In the genomic region with DNA sequence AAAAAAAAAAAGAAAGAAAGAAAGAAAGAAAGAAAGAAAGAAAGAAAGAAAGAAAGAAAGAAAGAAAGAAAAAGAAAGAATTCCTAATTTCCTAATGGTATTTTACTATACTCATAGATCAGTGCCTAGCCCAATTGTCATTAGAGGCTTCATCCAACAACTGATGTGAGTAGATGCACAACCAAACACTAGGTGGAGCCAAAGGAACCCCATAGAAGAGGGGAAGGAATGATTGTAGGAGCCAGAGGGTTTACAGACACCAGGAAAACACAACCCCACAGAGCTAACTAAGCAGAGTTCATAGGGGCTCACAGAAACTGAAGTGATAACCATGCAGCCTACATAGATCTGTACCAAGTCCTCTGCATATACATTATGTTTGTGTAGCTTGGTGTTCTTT, we compare ENCODE assay signal across 9 mouse cellular contexts. TPM values are rescaled to one million over a fixed set of nuclear protein-coding genes. Genes with fewer than 3 reads are reported as not detected.
DNase-seq lines count a peak whose midpoint lies in the region; ATAC-seq lines count a peak whose summit lies in the region.
"Had no signal": no experiment of that assay in that cellular context is flagged by ENCODE, and none has a peak within 500 bp of the region (broad histone marks: within the 10 kb centered on the region; RNA-seq: fewer than 3 reads in every experiment).

No protein-coding gene starts in this region.

- 0 out of 2 replicates have a peak, but pooled peaks have one; percentile 54 for ATAC-seq in common myeloid progenitor, adult 5-6 weeks (replicated peaks; ENCODE audit: low read depth, poor library complexity, severe bottlenecking)
- ATAC-seq: hindbrain, embryonic 16.5 days had no signal

- DNase-seq in adrenal gland, postnatal 10 days, result peak; percentile 25
- DNase-seq in adrenal gland, adult 8-10 months, result no peak
- peak; percentile 15 for DNase-seq in kidney, postnatal 10 days
- DNase-seq in kidney, adult 18-20 months, result no peak
- DNase-seq in A20 (ENCODE audit: low read depth, low spot score), result peak; percentile 53
- DNase-seq in testis, postnatal 14 days (ENCODE audit: low spot score), result no peak
- DNase-seq in T-cell, adult 2 months (ENCODE audit: low spot score), result no peak

RNA-seq across cellular contexts. Expression of a gene that starts 2.5 kb away (rescaled TPM):
- total RNA-seq in adrenal gland, postnatal 10 days (2021), result not detected
- not detected for total RNA-seq in adrenal gland, adult 8-10 months (2022)
- not detected in 2 replicates for total RNA-seq in common myeloid progenitor, adult 5-6 weeks (2017)

Comparison
In these comparisons a context has a peak if more than half of its experiments do, and no peak if none do; other contexts are left out.
1. DNase-seq: peak in adrenal gland, postnatal 10 days (single experiment), kidney, postnatal 10 days (single experiment) and A20 (single experiment); none in adrenal gland, adult 8-10 months (single experiment), kidney, adult 18-20 months (single experiment), testis, postnatal 14 days (single experiment) and T-cell, adult 2 months (single experiment).